Mouse (Mus musculus) adrenal gland, postnatal 36 days (tissue): ENCODE data around the gene Prr19. TPM values are rescaled to one million over a fixed set of nuclear protein-coding genes. Genes with fewer than 3 reads are reported as not detected.
A peak's percentile ranks its signal among the peaks of the same experiment; 100 is the strongest.

Experiments
- DNase-seq, 2 experiments: peaks; one replicate each; pipeline ENCODE4 v3.0.0; 2021; ENCODE audit warnings: mixed read lengths in 1 of 2
- total RNA-seq, 2 experiments: library from RNA; stranded (reverse); gene quantifications; 2 replicates each; pipeline ENCODE4 v1.2.3; 2021

Prr19 gene
- total RNA-seq, 2 experiments from 2014 or later = not detected

GRCm38 (mm10) chr7:25275555-25276298 is 25.5 kb upstream of the Prr19 start:
- DNase-seq = no peak

GRCm38 (mm10) chr7:25277405-25277804 is 23.8 kb upstream of the Prr19 start:
- DNase-seq = no peak

GRCm38 (mm10) chr7:25277998-25278340 is 23.2 kb upstream of the Prr19 start:
- no peak for DNase-seq

- DNase-seq = peak; percentile 87 to 88
Measured at GRCm38 (mm10) chr7:25278341-25279075, 22.7 kb upstream of the Prr19 start.

GRCm38 (mm10) chr7:25279076-25279860 is 21.9 kb upstream of the Prr19 start:
- peak; percentile 93 for DNase-seq

- DNase-seq = peak; percentile 59 to 73
Measured at GRCm38 (mm10) chr7:25279861-25280791, 21.1 kb upstream of the Prr19 start.

GRCm38 (mm10) chr7:25281166-25281733 is 20.0 kb upstream of the Prr19 start:
- DNase-seq = no peak

- DNase-seq = peak; percentile 99
Measured at GRCm38 (mm10) chr7:25281734-25282601, 19.2 kb upstream of the Prr19 start.

- DNase-seq = peak in 1 of 2 experiments; percentile 51
Measured at GRCm38 (mm10) chr7:25282731-25283211, 18.4 kb upstream of the Prr19 start.

- no peak for DNase-seq
Measured at GRCm38 (mm10) chr7:25283637-25284036, 17.6 kb upstream of the Prr19 start.

- DNase-seq = no peak
Measured at GRCm38 (mm10) chr7:25284171-25284570, 17.0 kb upstream of the Prr19 start.

- DNase-seq = no peak
Measured at GRCm38 (mm10) chr7:25284766-25285165, 16.4 kb upstream of the Prr19 start.

GRCm38 (mm10) chr7:25285511-25286238 is 15.5 kb upstream of the Prr19 start:
- DNase-seq = peak in 1 of 2 experiments; percentile 48

- DNase-seq = no peak
Measured at GRCm38 (mm10) chr7:25286989-25287388, 14.2 kb upstream of the Prr19 start.

- DNase-seq = no peak
Measured at GRCm38 (mm10) chr7:25288011-25288410, 13.2 kb upstream of the Prr19 start.

- no peak for DNase-seq
Measured at GRCm38 (mm10) chr7:25288721-25289120, 12.5 kb upstream of the Prr19 start.

GRCm38 (mm10) chr7:25289925-25290324 is 11.3 kb upstream of the Prr19 start:
- DNase-seq = no peak

- DNase-seq = no peak
Measured at GRCm38 (mm10) chr7:25290463-25290862, 10.7 kb upstream of the Prr19 start.

- peak; percentile 60 to 77 for DNase-seq
Measured at GRCm38 (mm10) chr7:25290911-25291310, 10.3 kb upstream of the Prr19 start.
